8 mouse cellular contexts compared by ENCODE assay signal in the genomic region with DNA sequence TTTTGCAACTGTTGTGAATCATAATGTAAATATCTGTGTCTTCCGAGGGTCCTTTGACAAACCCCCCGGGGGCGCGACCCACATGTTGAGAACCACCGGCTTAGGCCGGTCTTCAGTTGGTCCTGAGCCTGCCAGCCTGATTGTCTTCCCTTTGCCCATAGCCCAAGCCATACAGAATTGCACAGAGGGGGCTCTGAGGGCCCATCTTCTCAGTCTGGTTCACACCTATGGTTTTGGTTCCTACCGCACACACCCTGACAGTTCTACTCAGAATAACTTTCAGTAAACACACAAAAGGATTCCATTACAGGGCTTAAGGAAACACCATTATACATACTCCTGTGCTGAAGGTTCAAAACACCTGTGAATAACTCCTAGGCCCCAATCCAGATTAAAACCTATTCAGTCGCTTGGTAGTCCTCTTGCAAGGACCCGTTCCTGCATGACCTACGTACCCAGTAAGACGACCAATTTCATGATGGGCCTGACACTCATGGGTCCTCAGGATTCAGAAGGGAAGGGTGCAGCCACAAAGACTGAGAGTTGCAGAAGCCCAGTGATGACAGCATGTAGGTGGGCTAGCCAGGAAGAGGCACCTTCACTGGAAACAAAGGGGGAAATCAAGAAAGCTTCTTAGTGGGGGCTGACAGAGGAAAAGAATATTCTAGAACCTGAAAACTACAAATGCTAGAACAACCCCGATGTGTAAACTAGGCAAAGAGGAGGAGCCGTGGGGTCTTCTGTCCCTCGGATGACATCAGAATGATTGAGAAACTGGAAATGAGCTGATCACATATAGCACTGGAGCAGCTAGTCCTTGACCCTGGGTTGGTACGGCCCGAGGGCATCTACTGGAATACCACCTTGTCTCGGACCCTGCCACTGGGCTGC. TPM values are rescaled to one million over a fixed set of nuclear protein-coding genes. Genes with fewer than 3 reads are reported as not detected.
DNase-seq lines count a peak whose midpoint lies in the region; ATAC-seq and TF ChIP-seq lines count a peak whose summit lies in the region.

No protein-coding gene starts in this region.

- no peak for TF ChIP-seq POLR2A in cortical plate, adult 2 months (IDR thresholded peaks at IDR 0.05; ENCODE audit: extremely low read depth, insufficient read depth, low read length)

- no peak for ATAC-seq in lung, embryonic 14.5 days (ENCODE audit: insufficient read depth)
- 0 out of 2 replicates have a peak, but pooled peaks have one; percentile 3 for ATAC-seq in hindbrain, embryonic 14.5 days (ENCODE audit: low FRiP score)
- ATAC-seq in midbrain, embryonic 11.5 days (ENCODE audit: low FRiP score), result peak; percentile 4; the same call in 1 of the 2 replicates

- H3K27me3 ChIP-seq in lung, embryonic 14.5 days (ENCODE audit: insufficient read depth, low read length), result no peaks in the 10 kb centered on the region
- H3K27me3 ChIP-seq in hindbrain, embryonic 14.5 days (ENCODE audit: control insufficient read depth, insufficient read depth, low read length), result no peaks in the 10 kb centered on the region
- H3K27me3 ChIP-seq in midbrain, embryonic 11.5 days (ENCODE audit: control insufficient read depth, insufficient read depth, low read length), result no peaks in the 10 kb centered on the region

- peak overlapping the region; percentile 77 for H3K4me2 ChIP-seq in lung, embryonic 14.5 days
- H3K4me2 ChIP-seq in hindbrain, embryonic 14.5 days (replicated peaks), result peak overlapping the region; percentile 66
- peak overlapping the region; percentile 70 for H3K4me2 ChIP-seq in midbrain, embryonic 11.5 days

- H3K4me1 ChIP-seq in lung, embryonic 14.5 days (ENCODE audit: insufficient read depth), result peaks cover 27% of the 10 kb centered on the region
- peaks cover 3% of the 10 kb centered on the region for H3K4me1 ChIP-seq in cortical plate, adult 2 months (ENCODE audit: control insufficient read depth, insufficient read depth, low read length)
- peaks cover 32% of the 10 kb centered on the region for H3K4me1 ChIP-seq in hindbrain, embryonic 14.5 days (replicated peaks; ENCODE audit: control insufficient read depth, insufficient read depth, low read length)
- H3K4me1 ChIP-seq in midbrain, embryonic 11.5 days (ENCODE audit: control insufficient read depth, insufficient read depth, low read length), result peaks cover 21% of the 10 kb centered on the region

- TF ChIP-seq CTCF in lung, embryonic 14.5 days (IDR thresholded peaks at IDR 0.05; ENCODE audit: low read depth), result no peak
- TF ChIP-seq CTCF in cortical plate, adult 2 months (IDR thresholded peaks at IDR 0.05; ENCODE audit: extremely low read depth, insufficient read depth, low read length), result no peak

- no peaks in the 10 kb centered on the region for H3K9me3 ChIP-seq in lung, embryonic 14.5 days (ENCODE audit: low read depth, low read length)
- no peaks in the 10 kb centered on the region for H3K9me3 ChIP-seq in hindbrain, embryonic 14.5 days (ENCODE audit: control insufficient read depth, low read length)
- no peaks in the 10 kb centered on the region for H3K9me3 ChIP-seq in midbrain, embryonic 11.5 days (ENCODE audit: control insufficient read depth, low read length)

- peak overlapping the region; percentile 98 for H3K27ac ChIP-seq in lung, embryonic 14.5 days (ENCODE audit: low read depth)
- peak overlapping the region; percentile 98 for H3K27ac ChIP-seq in cortical plate, adult 2 months (ENCODE audit: insufficient read depth, low read length)
- H3K27ac ChIP-seq in hindbrain, embryonic 14.5 days, result peak overlapping the region; percentile 93
- H3K27ac ChIP-seq in midbrain, embryonic 11.5 days (ENCODE audit: low read depth, low read length), result peak overlapping the region; percentile 95

- H3K36me3 ChIP-seq in lung, embryonic 14.5 days (ENCODE audit: insufficient read depth), result peaks cover 12% of the 10 kb centered on the region; the same call in 1 of the 2 replicates
- H3K36me3 ChIP-seq in hindbrain, embryonic 14.5 days (replicated peaks; ENCODE audit: control insufficient read depth, insufficient read depth), result no peaks in the 10 kb centered on the region
- H3K36me3 ChIP-seq in midbrain, embryonic 11.5 days (ENCODE audit: control insufficient read depth, insufficient read depth, low read length), result no peaks in the 10 kb centered on the region

- peak overlapping the region; percentile 53 for H3K4me3 ChIP-seq in lung, embryonic 14.5 days (ENCODE audit: low read depth, low read length)
- peak overlapping the region; percentile 46 for H3K4me3 ChIP-seq in cortical plate, adult 2 months (ENCODE audit: insufficient read depth, low read length)
- peak overlapping the region; percentile 51 for H3K4me3 ChIP-seq in hindbrain, embryonic 14.5 days (replicated peaks; ENCODE audit: low read length)
- peak overlapping the region; percentile 55; the same call in 1 of the 2 replicates for H3K4me3 ChIP-seq in midbrain, embryonic 11.5 days (ENCODE audit: low read depth, low read length)

- H3K9ac ChIP-seq in lung, embryonic 14.5 days, result peak overlapping the region; percentile 89
- H3K9ac ChIP-seq in hindbrain, embryonic 14.5 days, result peak overlapping the region; percentile 86
- peak overlapping the region; percentile 94 for H3K9ac ChIP-seq in midbrain, embryonic 11.5 days (ENCODE audit: low read length)

- no peak for DNase-seq in lung, embryonic 14.5 days
- no peak for DNase-seq in lung, postnatal 14 days
- no peak for DNase-seq in hindbrain, embryonic 14.5 days (ENCODE audit: low spot score)
- DNase-seq in midbrain, embryonic 11.5 days (ENCODE audit: low spot score, missing footprints), result peak; percentile 87
- no peak for DNase-seq in urinary bladder, postnatal 36 days (ENCODE audit: low spot score in 2 of 2)
- no peak for DNase-seq in cerebellum, adult 8-10 months
- no peak for DNase-seq in frontal cortex, adult 2 months (ENCODE audit: extremely low spot score in 1 of 2, low spot score in 1 of 2)

- WGBS in lung, embryonic 14.5 days, result 38% methylated on average over 17 of the region's 17 CpGs
- WGBS in hindbrain, embryonic 14.5 days, result 48% methylated on average over 17 of the region's 17 CpGs
- 58% methylated on average over 17 of the region's 17 CpGs for WGBS in midbrain, embryonic 11.5 days

RNA-seq across cellular contexts. Expression of a gene that starts 18.8 kb away (rescaled TPM):
- polyA plus RNA-seq in lung, embryonic 14.5 days (2014; fragmentation: Nextera tagmentation; extraction: Ambion mirVana), result 190 and 192 TPM in 2 replicates
- 21.8 and 23.3 TPM in 2 replicates for polyA plus RNA-seq in cortical plate, adult 2 months (2012; rRNA removed)
- polyA plus RNA-seq in hindbrain, embryonic 14.5 days (2014; fragmentation: Nextera tagmentation; extraction: Ambion mirVana), result 47.7 and 48.8 TPM in 2 replicates
- 149 and 165 TPM in 2 replicates for polyA plus RNA-seq in midbrain, embryonic 11.5 days (2014; fragmentation: Nextera tagmentation; extraction: Ambion mirVana)
- polyA plus RNA-seq in frontal cortex, adult 2 months (2012; rRNA removed), result 22.0 and 24.3 TPM in 2 replicates
